Mouse (Mus musculus) kidney, postnatal 10 days (tissue): ENCODE data around the gene Aldh1l2.
A peak's percentile ranks its signal among the peaks of the same experiment; 100 is the strongest.
"Not testable (repeated sequence)": the region's sequence is repeated elsewhere in the genome, so short reads cannot be mapped to it uniquely, and the experiment has no call there.

ENCODE experiments used
- DNase-seq: peaks from one replicate; pipeline ENCODE4 v3.0.0; 2021; ENCODE audit warnings: mixed read lengths

Aldh1l2 gene

GRCm38 (mm10) chr10:83533910-83534283 lies at the start of gene Aldh1l2:
TSS of gene Aldh1l2 (minus strand) at chr10:83534140.
- peak; percentile 87 for DNase-seq

GRCm38 (mm10) chr10:83565449-83566441 lies 31.8 kb upstream of the Aldh1l2 start:
- DNase-seq: no peak

- DNase-seq: no peak
These were observed 29.1 kb upstream of the Aldh1l2 start for GRCm38 (mm10) chr10:83563005-83563404.

GRCm38 (mm10) chr10:83545341-83545740 lies 11.4 kb upstream of the Aldh1l2 start:
- no peak for DNase-seq

- DNase-seq: no peak
These were observed 10.2 kb upstream of the Aldh1l2 start for GRCm38 (mm10) chr10:83544103-83544479.

- peak; percentile 98 for DNase-seq
These were observed 9.6 kb upstream of the Aldh1l2 start, which contains the start of gene Washc4 for GRCm38 (mm10) chr10:83543439-83544102. TSS of gene Washc4 (plus strand) at chr10:83543752.

- no peak for DNase-seq
These were observed 8.3 kb upstream of the Aldh1l2 start for GRCm38 (mm10) chr10:83542241-83542640.

- DNase-seq: peak; percentile 22
These were observed 6.2 kb upstream of the Aldh1l2 start for GRCm38 (mm10) chr10:83540092-83540491.

- DNase-seq: no peak
These were observed 5.5 kb upstream of the Aldh1l2 start for GRCm38 (mm10) chr10:83539311-83539980.

GRCm38 (mm10) chr10:83536436-83536835 lies 2.5 kb upstream of the Aldh1l2 start:
- DNase-seq: no peak

GRCm38 (mm10) chr10:83533258-83533909 lies 556 bp downstream of the Aldh1l2 start:
- peak; percentile 40 for DNase-seq

- no peak for DNase-seq
These were observed 3.5 kb downstream of the Aldh1l2 start for GRCm38 (mm10) chr10:83530384-83530967.

GRCm38 (mm10) chr10:83524238-83524637 lies 9.7 kb downstream of the Aldh1l2 start:
- DNase-seq: not testable (repeated sequence)

- no peak for DNase-seq
These were observed 12.9 kb downstream of the Aldh1l2 start for GRCm38 (mm10) chr10:83520990-83521389.

GRCm38 (mm10) chr10:83513736-83514135 lies 20.2 kb downstream of the Aldh1l2 start:
- no peak for DNase-seq

- no peak for DNase-seq
These were observed 22.6 kb downstream of the Aldh1l2 start for GRCm38 (mm10) chr10:83511304-83511703.

GRCm38 (mm10) chr10:83508962-83509660 lies 24.8 kb downstream of the Aldh1l2 start:
- DNase-seq: peak; percentile 35

GRCm38 (mm10) chr10:83497321-83497720 lies 36.6 kb downstream of the Aldh1l2 start:
- DNase-seq: no peak

GRCm38 (mm10) chr10:83490506-83490905 lies 43.4 kb downstream of the Aldh1l2 start:
- no peak for DNase-seq

GRCm38 (mm10) chr10:83477286-83477685 lies 56.7 kb downstream of the Aldh1l2 start:
- DNase-seq: no peak

- no peak for DNase-seq
These were observed 58.7 kb downstream of the Aldh1l2 start for GRCm38 (mm10) chr10:83475226-83475625.

- DNase-seq: no peak
These were observed 76.4 kb downstream of the Aldh1l2 start for GRCm38 (mm10) chr10:83457531-83457930.
